Mouse (Mus musculus) cerebellum, adult 2 months (tissue): Measurements from ENCODE around the gene Stat5a. TPM values are rescaled to one million over a fixed set of nuclear protein-coding genes. Genes with fewer than 3 reads are reported as not detected.

Experiments
- DNase-seq, 2 experiments: peaks; one replicate each; pipeline ENCODE4 v3.0.0; 2021
- H3K27ac ChIP-seq: fragments of 200-500 bp; 2 replicates; pipeline ENCODE4 v1.5.1; 2012; ENCODE audit warnings: low read length, control low read depth, inconsistent platforms; ENCODE audit not compliant: insufficient read depth
- H3K27me3 ChIP-seq: fragments of 200-500 bp; 2 replicates; pipeline ENCODE4 v1.6.1; 2012; ENCODE audit warnings: inconsistent platforms, mild to moderate bottlenecking, low read length, moderate library complexity; ENCODE audit not compliant: control insufficient read depth, insufficient read depth
- H3K4me1 ChIP-seq: fragments of 200-500 bp; 2 replicates; pipeline ENCODE4 v1.6.1; 2011; ENCODE audit warnings: low read length; ENCODE audit not compliant: control insufficient read depth, insufficient read depth
- H3K4me3 ChIP-seq: fragments of 200-500 bp; replicated peaks from 2 replicates; pipeline ENCODE3; 2011; ENCODE audit warnings: mild to moderate bottlenecking, low read depth, low read length, control low read depth; ENCODE audit not compliant: insufficient read depth
- CTCF ChIP-seq: fragments of 200-500 bp; IDR thresholded peaks from 2 replicates; pipeline ENCODE4 v1.5.1; 2011; ENCODE audit warnings: low read depth, mild to moderate bottlenecking, control low read depth, low read length, moderate library complexity, borderline replicate concordance; ENCODE audit not compliant: insufficient read depth
- POLR2A ChIP-seq: fragments of 200-500 bp; IDR thresholded peaks from 2 replicates; pipeline ENCODE4 v1.6.1; 2011; ENCODE audit warnings: low read length, control low read depth, borderline replicate concordance; ENCODE audit not compliant: insufficient read depth
- WGBS: fragments of 180-500 bp; shearing (Covaris S2); methylation state at CpG from one replicate; pipeline ENCODE4 v1.1.7; 2018; 5-methylcytosine and 5-hydroxymethylcytosine counted together
- polyA plus RNA-seq: library from polyadenylated mRNA; depleted of rRNA; stranded (reverse); fragments of >200 nt; gene quantifications from 2 replicates; pipeline ENCODE4 v1.2.3, GENCODE M21; 2012

Gene Stat5a
- polyA plus RNA-seq, 1 experiment: 3.0 TPM

DNA sequence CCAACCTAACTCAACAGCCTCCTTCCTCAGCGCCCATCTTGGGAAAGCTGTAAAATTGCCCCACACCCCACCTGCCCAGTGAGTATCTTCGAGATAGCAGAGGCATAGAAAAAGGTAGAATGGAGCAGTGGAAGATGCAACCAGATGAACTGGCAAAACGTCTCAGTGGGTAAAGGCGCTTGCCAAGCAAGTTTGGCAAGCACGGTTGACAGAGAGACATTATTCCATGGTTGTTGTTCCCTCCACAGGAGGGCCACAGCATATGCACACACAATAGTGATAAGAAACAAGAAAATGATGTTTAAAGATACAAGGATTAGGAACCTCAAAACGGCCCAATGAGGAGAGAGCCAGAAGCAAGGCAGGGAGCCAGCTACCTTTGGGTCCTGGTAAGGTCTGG, 1.2 kb upstream of the Stat5a start:
- Histone ChIP-seq H3K4me1 (peaks cover 13% of the 10 kb centered on the region), H3K27ac (no peak overlapping the region), H3K4me3 (no peak overlapping the region), H3K27me3 (no peaks in the 10 kb centered on the region)
- TF ChIP-seq CTCF: no peak
- no peak for TF ChIP-seq POLR2A
- WGBS: 27% methylated on average over 6 of the region's 6 CpGs
- peak; percentile 36 to 41 for DNase-seq

DNA sequence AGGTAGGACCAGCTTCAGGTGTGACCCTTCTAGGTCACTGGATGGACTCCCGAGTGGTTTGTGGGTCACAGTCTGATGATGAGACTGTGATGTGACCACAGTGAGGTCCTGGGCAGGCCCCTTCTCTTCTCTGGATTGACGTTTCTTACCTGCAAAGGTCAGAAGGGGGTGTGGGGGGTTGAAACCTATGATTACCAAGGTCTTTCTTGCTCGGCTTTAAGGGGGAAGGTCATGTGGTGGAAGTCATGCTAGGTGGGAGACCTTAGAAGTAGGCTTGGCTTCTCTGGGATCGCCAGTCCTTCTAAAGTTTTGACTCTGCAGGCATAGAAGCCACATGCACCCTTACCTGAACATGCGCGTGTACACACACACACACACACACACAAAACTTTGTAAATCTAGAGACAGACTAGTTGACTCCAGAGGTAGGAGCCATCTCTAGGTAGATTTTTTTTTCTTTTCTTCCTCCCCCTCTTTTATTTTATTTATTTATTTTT, 476 bp downstream of the Stat5a start:
- H3K4me1 ChIP-seq: peaks cover 13% of the 10 kb centered on the region
- TF ChIP-seq CTCF (no peak), POLR2A (no peak)
- H3K27ac ChIP-seq: no peak overlapping the region
- no peak overlapping the region for H3K4me3 ChIP-seq
- no peak for DNase-seq
- H3K27me3 ChIP-seq: no peaks in the 10 kb centered on the region
- 80% methylated on average over 6 of the region's 6 CpGs for WGBS

DNA sequence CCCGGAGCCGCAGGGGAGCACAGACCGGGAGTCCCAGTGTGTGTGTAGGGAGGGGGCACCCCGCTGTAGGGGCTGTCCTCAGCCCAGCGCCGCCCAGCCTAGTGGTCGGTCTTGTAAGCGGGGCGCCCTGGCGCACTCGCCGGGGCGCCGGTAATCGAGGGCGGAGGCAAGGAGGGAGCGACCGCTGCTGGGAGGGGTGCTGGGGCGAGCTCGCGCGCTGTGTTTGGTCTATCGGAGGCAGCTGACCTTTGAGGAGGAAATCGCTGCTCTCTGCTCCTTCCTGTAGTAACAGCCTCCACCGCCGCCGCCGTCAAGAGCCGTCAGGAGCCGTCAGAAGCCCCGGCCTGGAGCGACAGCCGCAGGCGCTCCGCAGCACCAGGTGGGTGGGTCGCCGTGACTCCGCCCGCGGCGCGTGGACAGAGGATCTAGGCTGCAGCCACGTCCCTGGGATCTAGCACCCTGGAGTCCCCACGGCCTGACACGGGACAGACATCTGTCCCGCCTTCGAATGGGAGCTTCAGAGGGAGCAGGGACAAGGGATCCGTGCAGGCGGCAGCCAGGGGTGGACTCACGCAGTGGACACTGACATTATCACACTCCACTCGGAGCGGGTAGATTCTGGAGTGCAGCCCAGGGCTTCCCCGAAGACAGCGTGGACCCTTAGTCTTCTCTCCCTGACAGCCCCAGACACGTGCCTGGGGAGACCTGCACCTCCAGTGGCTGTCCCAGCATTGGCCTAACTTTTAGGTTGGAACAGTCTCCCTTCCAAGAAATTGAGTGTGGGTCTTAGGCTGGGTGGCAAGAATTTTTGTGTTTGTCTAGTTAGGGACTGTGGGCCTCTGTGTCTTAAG, 1.3 kb downstream of the Stat5a start:
- Histone ChIP-seq H3K27me3 (no peaks in the 10 kb centered on the region), H3K27ac (no peak overlapping the region), H3K4me1 (peaks cover 7% of the 10 kb centered on the region), H3K4me3 (peak overlapping the region; percentile 17)
- TF ChIP-seq CTCF (no peak), POLR2A (no peak)
- DNase-seq: peak; percentile 47 to 48
- 6% methylated on average over 52 of the region's 55 CpGs for WGBS

DNA sequence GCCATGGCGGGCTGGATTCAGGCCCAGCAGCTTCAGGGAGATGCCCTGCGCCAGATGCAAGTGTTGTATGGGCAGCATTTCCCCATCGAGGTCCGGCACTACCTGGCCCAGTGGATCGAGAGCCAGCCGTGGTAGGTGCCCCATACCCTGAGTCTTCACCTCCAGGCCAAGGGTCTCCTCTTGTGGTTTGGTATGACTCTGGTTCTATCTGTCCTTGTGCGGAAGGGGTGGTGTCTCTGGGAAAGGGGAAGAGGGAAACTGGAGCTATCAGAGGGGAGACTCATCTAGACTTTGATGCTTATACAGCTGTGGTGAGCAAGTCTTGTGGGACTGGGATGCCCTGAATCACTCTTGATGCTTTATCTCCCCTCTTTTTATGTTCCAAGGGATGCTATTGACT, 2.2 kb downstream of the Stat5a start:
- 94% methylated on average over 7 of the region's 7 CpGs for WGBS
- no peak for TF ChIP-seq POLR2A
- TF ChIP-seq CTCF: no peak
- no peak for DNase-seq
- H3K4me1 ChIP-seq: peaks cover 7% of the 10 kb centered on the region; the same call in 1 of the 2 replicates
- H3K27ac ChIP-seq: no peak overlapping the region
- H3K27me3 ChIP-seq: no peaks in the 10 kb centered on the region
- no peak overlapping the region for H3K4me3 ChIP-seq

DNA sequence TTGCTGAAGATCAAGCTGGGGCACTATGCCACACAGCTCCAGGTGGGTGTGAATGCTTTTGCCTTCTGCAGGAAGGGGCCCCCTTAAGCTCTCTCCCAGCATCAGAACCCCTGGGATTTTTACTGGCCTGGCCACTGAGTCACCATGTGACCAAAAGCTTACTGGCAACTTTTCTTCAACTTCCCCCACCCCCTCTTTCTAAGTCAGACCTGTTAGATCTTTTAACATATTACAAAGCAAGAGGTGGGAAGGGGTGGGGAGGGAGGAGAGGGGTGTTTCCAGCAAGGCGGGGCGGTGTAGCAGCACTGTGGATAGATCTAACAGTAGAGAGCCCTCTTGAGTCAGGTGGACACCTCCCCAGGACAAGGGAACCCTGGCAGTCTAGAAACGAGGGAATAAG, 2.7 kb downstream of the Stat5a start:
- 71% methylated on average over 3 of the region's 3 CpGs for WGBS
- no peaks in the 10 kb centered on the region for H3K27me3 ChIP-seq
- no peak for DNase-seq

DNA sequence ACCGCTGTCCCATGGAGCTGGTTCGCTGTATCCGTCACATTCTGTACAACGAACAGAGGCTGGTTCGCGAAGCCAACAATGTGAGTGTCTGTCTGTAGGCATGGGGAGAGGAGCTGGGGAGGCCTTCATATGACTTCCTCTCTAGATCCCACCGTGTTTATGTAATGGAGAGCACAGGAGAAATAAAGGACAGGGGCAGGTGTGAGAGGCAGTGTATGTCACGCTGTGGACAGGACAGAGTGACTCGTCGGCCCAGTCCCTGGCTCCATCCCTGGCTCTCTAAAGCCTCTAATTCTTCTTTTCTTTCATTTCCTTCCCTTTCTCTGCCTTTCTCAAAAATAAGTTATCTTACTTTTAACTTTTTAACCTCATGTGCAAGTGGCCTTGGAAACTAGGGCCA, 4.0 kb downstream of the Stat5a start:
- WGBS: 94% methylated on average over 10 of the region's 10 CpGs
- TF ChIP-seq CTCF (no peak), POLR2A (no peak)
- H3K27me3 ChIP-seq: no peaks in the 10 kb centered on the region
- H3K4me3 ChIP-seq: no peak overlapping the region
- H3K4me1 ChIP-seq: peaks cover 5% of the 10 kb centered on the region; the same call in 1 of the 2 replicates
- no peak for DNase-seq
- no peak overlapping the region for H3K27ac ChIP-seq

More for the DNA sequence above, 2.7 kb downstream of the Stat5a start:
- Histone ChIP-seq H3K4me3 (no peak overlapping the region), H3K4me1 (peaks cover 7% of the 10 kb centered on the region; the same call in 1 of the 2 replicates), H3K27ac (no peak overlapping the region)
- TF ChIP-seq CTCF: no peak
- TF ChIP-seq POLR2A: no peak

DNA sequence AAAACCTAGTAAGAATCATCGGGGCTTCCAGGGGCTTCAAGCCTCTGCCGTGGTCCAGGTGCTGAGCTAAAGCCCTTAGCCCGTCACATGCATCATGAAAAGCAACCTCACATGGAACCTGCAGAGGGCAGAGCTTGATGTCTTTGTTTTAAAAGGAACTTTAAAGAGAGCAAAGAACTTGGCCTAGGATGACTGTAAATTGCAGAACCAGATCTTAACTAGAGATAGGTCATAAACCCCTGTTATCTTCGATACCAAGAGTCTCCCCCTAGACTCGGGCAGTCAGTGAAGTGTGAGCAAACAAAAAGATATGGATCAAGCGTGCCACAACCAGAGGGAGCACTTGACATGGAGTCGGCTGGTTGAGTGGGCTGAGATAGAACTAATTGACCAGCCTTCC, 6.5 kb downstream of the Stat5a start:
- Histone ChIP-seq H3K4me3 (no peak overlapping the region), H3K27me3 (no peaks in the 10 kb centered on the region), H3K27ac (no peak overlapping the region), H3K4me1 (peaks cover 3% of the 10 kb centered on the region; the same call in 1 of the 2 replicates)
- WGBS: 92% methylated on average over 7 of the region's 7 CpGs
- TF ChIP-seq CTCF (no peak), POLR2A (no peak)
- no peak for DNase-seq

DNA sequence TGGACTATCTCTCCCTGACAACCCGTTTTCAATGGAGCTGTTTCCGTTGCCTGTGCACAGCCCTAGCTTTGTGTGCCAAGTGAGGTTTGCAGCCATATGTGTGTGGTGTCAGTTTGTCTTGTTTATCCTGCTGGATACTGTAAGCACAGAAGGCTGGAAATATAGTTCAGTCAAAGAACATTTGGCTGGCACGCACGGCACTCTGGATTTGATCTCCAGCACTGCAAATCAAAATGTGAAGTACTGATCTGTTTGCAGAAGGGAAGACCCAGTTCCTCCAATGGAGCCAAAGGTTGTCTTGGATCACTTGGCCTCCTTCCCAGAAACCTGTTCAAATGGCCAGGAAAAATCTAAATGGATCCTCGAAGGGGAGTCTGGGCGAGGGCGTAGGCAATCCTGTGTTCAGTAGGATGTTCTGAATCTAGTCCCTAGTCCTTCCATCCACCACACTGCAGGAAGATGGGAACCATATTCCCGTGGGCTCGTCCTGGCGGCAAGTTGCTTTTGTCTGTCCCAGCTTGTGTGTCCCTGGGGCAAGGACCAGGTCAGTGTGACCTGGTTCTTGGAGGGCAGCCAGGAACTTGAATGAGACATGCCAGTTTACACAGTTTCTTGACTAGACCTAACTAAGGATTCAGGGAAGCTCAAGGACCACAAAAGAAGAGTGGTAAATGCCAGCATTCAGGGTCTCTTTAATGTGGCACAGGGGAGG, 11.3 kb downstream of the Stat5a start:
- H3K27me3 ChIP-seq: no peaks in the 10 kb centered on the region
- H3K27ac ChIP-seq: no peak overlapping the region
- DNase-seq: peak in 1 of 2 experiments; percentile 39
- no peak overlapping the region for H3K4me3 ChIP-seq
- H3K4me1 ChIP-seq: peaks cover 3% of the 10 kb centered on the region; the same call in 1 of the 2 replicates
- 22% methylated on average over 10 of the region's 10 CpGs for WGBS
- no peak for TF ChIP-seq CTCF
- no peak for TF ChIP-seq POLR2A
